Mouse (Mus musculus) fat pad, adult 2 months (tissue): ENCODE measurements around the gene Prelp.

Experiments
- DNase-seq: peaks from one replicate; pipeline ENCODE4 v3.0.0-alpha.2; 2011; ENCODE audit warnings: low read depth, low spot score; ENCODE audit errors: extremely low read depth

Gene Prelp

DNA sequence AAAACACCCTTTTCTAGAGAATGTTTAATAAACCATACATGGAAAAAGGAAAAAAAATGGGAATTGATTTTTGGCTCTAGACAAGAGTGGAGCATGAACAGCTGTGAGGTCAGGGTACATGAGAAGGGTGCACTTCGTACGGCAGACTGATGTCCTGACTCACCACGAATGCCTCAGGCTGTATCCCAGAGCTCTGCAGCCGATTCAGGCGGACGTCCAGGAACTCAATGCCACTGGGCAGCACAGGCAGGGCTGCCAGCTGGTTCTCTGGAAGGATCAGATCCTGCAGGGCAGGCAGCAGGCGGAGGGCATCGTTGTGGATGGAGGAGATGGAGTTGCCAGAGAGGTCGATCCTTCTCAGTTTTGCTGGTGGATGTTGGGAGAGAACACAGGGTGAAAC is 20.4 kb downstream of the Prelp start:
- DNase-seq = no peak

DNA sequence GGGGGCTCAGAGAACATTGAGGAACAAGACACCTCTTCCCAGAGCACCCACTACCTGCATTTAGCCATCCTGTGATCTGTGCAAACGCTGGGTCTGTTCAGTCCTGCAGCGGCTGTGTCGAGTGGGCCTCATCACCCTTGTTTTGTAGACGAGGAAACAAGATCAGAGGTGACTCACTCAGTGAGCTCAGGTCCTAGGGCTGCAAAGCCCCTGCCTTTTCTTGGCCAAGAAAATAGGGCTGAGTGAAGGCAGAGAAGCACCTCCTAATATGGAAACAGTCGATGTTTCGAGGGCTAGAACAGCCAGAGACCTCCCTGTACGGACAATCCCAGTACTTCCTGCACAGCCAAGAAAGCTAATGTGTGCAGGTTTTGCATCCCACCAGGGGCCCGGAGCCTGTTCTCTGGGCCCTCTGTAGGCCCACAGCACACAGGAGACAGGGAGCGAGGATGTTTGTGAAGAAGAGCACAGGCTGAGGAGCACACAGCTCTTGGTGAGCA is 22.1 kb downstream of the Prelp start:
- DNase-seq = no peak

DNA sequence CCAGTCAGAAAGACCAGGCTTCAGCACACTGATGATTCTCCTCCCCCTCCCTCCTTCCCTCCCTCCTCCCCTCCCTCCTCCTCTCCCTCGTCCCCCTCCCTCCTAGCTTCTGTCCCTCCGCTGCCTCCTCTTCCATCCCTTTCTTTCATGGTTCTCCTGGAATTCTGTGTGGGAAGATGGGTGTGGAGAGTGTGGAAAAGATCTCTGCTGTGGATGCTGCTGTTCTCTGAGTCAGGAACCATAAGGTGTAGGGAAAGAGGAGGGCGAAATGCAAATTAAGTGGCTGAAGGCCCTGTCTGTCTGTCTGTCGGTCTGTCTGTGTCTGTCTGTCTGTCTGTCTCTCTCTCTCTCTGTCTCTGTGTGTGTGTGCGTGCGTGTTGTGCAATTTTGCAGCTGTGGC is 23.9 kb downstream of the Prelp start:
- DNase-seq = no peak

DNA sequence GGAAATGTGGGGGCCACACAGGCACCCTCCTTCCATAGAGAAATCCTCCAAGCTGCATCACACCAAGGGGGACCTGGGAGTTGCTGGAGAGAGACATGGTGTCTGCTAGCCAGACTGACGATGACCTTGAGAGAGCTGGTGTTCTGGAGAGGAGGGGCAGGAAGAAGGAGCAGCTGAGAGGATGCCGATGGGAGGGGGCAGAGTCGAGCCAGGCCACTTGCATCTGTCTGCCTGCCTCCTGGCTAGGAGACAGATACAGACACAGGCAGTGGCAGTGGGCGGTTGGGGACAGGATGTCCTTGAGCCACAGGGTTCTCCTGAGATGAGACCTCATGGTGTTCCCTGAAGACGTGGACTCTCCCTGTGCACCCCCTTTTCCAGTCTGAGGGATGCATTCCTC is 29.7 kb downstream of the Prelp start:
- no peak for DNase-seq

DNA sequence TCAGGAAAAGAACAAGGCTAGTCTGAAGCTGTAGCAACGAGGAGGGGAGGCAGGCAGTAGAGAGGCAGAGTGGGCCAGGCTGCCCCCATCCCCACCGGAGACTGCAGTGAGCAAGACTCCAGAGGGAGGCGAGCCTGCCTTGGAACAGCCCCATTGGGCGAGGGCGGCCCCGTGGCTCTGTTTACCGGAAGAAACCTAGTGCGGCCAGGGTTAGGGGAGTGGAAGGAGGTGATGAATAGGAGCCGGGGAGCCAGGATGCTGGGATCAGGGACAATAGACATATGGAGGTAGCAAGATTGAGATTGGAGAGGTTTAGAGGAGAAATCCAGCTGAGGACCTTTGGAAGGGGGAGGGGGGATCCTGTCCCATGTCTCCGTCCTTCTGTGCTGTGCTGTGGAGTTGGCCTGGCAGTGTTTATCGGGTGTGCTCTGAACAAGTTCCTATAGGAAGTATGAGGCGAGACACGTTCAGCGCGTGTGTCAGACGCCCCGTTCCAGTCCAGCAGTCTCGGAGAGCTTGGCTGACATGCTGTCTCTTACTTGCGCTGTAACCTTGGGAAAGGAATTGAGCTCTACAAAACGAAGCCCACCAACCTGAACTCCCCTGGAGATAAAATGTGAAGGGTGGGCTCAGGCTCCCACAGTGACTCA is 31.1 kb downstream of the Prelp start:
- no peak for DNase-seq

DNA sequence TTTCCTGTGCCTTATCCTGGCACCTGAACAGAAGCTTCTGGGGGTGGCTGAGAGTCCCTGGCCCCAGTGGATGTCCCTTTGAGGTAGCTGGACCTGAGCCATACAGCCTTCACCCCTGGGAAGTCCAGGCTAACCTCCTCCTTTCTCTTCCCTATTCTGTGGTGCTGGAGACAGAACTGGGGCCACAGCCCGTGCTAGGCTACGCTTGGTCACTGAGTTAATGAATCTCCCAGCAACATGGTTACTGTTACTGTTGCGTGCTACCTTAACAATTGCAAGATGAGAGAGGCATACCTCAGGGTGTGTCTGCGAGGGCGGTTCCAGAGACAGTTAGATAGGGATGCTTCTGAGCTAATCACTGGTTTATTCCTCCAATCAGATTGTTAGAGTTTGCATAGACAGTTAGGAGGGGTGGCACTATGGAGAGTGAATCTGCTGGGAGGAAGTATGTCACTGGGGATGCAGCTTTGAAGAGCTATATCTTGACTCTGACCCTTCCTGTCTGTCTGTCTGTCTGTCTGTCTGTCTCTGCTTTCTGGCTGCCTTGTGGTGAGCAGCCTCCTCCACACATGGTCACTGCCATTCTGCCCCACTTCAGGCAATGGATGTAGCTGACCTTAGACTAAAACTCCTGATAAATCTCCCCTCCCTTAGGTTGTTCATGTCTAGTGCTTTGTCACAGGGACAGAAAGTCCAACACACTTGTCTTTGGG is 33.5 kb downstream of the Prelp start:
- no peak for DNase-seq

DNA sequence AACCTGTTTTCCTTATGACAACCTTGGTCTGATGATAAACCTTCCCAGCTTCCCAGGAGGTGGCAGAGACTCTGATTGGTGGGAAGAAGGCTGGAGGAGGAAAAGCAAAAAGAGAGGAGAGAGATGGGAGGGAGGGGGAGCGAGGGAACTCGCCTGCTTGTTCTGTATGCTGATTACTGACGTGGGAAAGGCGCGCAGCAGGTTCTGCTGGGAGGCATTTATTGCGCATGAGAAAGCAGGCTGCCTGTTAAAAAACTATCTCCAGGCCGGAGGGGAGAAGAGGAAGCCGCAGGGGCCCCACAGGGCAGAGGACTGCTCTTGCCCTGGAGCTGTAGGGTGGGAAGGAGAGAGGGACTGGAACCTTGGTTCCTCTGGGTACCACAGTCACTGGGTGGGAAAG is 34.2 kb downstream of the Prelp start:
- DNase-seq = no peak

DNA sequence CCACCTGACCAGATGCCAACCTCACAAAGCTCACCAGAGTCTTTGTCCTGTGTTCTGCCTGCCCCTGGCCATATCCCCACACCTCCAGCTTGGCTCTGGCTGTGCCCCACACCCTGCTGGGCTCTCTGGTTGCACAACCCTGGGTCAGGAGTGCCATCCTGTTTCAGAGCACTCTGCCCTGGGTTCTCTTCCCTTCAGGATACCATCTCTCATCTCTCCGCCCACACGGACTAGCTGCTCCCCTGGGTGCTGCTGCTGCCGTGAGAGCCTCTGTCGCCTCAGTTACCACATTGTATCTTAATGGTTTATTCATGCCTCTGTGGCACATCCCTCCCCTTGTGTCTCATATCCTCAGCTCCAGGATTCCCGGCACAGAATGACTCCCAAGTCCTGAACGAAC is 34.8 kb downstream of the Prelp start:
- peak; percentile 79 for DNase-seq

DNA sequence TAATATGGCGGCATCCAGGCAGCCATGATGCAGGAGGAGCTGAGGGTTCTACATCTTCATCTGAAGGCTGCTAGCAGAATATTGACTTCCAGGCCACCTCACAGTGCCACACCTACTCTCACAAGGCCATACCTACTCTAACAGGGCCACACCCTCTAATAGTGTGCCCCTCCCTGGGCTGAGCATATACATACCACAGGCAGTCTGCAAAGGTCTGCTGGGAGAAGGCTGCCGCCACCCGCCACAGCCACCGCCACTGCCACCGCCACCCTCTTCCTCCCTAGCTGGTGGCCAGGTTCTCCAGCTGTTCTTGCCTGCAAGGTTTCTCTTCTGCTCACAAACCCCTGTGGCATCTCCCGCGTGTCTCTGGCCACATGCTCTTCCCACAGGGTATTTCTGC is 35.4 kb downstream of the Prelp start:
- DNase-seq = no peak

DNA sequence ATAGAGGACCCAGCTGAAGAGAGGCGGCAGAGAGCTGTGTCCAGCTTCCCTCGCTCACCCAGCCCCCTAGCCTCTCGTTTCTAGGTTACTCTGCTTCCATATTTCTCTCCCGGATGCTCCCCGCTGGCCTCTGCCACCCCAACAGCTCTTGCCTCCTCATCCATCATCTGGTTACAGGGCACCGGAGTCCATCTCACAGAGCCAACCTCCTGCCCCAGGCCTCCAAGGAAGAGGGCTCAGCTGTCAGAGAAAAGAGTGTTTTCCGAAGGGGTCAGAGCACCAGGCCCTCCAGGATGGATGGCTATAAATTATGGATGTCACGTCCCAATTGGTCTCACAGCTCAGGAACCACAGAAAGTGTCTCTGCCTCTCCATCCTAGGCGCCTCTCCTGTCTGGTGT is 36.5 kb downstream of the Prelp start:
- DNase-seq = no peak

DNA sequence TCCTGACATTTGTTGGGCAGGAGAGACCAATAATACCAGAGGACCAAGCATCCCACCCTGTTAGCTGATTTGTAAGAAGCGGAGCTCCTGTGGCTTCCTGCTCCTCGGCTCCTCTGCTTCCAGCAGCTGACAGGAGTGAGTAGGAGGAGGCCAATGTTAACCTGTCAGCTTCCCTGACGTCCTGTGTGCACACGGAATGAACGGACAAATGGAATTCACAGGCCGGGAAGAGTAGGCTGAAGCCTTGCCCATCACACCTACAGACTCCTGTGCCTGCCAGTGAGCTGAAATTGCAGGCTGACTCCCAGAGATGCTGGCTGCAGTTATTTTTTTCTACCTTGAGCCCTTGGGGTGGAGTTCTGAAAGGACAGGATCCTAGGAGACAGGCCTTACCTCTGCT is 37.1 kb downstream of the Prelp start:
- DNase-seq = no peak

DNA sequence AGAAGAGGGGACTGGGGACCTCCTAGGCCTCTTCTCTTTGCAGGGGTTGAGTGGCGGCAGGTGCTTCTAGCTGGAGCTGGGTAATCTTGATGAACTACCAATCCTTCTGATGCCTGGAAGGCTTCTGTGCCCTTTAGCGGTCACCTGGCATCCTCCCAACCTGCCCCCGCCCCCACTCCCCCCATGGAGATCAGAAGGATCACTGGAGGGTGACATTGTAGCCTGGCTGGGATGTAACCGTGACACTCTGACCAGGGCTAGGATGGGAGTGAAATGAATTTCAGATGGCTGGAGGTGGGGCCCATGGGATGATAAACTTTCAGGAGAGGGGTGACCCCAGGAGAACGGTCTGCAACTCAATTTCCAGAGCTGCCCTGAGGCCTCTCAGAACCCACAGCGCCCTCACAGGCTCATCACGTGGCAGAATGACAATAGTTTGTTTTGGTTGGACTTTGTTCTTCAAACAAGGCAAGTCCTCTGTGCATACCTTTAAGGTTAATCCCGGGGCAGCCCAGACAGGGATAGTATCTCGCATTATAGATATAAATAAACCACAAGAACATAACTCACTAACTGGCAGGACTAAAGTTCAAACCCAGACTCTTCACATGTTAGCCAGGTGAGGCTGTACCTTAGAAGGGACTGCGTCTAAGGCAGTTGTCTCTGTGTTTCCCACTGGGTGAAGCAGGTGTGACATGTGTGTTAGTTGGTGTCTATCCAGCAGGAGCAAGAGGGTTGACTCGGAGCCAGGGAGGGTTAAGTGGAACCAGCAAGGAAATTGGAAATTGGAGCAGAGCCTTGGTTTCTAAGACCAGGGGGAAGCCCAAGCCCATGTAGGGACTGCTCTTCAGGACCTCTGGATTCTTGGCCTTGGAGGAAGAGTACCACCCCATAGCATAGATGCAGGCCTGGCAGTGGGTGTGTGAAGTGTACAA is 38.7 kb downstream of the Prelp start:
- no peak for DNase-seq

DNA sequence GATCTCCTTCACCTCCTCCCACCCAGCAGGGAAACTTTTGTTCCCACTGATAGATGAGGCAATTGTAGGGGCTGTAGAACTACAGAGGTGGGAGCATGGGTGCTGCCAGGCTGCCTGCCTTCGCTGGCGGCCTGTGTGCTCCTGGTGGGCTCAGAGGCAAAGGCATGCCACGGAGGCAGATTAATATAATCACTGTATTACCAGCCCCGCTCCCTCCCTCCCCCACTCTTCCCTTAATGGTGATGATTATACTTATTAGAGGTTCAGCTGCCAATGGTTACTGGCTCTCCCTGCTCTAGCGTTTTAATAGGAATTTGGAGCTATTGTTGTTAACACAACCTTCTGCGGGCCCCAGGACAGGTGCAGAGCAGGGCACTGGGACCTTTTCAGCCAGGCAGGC is 39.4 kb downstream of the Prelp start:
- DNase-seq = no peak

DNA sequence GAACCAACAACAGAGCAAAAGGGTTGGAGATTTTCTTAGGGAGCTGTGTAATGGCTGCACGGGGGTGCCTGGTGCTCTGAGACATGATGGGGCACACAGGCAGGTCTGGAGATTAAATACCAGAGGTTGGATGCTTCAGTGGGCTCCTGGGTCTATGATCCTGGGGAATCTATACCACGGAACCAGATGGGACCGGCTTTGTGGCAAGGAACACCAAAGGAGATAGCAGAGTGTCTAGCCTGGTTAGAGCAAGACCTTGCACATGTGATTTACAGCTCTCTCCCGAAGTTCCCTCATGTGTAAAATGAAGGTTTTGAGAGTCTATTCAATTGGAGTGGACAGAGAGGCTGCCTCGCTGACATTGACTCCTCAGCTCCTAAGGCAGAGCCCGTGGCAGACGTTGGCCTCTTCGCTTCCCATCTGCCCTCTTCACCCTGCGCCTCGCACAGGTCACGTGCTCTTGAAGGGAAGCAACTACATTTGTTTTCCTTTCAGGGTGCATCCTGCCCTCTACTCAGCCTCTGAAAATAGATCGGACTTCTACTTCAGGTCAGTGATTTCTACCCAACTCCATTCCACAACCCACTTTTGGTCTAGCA is 42.3 kb downstream of the Prelp start:
- DNase-seq = no peak

DNA sequence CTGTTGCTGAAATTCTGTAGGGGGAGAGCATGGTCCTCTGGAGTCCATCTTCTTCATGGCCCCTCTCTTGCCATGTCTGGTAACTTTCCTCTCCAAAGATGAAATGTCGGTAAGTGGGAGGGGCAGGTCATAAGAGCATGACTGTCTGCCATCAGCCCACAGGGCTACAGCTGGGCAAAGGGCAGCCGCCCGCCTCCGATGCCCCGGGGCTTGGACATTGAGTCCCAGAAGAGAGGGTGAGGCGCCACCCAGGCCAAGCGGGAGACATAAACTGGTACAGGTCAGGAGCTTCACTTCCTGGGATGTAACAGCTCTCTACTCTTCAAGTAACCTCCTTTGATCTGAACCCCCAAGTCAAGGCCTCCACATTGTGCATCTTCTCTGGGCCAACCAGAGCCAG is 44.3 kb downstream of the Prelp start:
- DNase-seq = no peak

DNA sequence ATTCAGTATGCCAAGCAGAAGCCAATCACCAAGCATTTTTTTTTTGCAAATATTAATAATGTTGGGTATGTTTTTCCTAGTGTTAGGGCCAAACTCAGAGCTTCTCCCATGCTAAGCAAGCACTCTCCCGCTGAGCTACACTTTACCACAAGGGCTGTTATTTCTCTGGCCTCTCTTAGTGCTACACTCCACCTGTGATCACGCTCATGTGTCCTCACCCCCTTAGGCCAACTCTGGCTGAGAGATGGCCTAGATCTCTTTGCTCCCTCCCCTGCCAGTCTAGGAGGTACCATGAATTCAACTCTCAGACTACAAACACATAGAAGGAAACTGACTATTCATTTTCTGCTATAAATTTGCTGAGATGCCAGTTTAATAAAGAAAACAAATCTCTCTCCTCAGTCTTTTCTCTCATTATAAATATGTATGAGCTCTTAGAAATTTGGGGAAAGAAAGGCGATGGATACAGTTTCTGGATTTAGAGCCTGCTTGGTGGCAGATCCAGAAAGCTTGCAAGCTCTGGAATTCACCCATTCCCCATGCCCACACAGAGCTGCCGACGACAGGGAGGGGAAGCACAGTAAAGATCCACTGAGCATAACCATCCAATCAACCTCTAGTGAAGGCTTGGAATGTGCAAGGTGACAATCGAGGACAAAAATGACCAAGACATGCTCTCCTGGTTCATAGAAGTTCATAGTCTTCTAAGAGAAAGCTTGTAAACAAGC is 48.0 kb downstream of the Prelp start:
- DNase-seq = no peak

DNA sequence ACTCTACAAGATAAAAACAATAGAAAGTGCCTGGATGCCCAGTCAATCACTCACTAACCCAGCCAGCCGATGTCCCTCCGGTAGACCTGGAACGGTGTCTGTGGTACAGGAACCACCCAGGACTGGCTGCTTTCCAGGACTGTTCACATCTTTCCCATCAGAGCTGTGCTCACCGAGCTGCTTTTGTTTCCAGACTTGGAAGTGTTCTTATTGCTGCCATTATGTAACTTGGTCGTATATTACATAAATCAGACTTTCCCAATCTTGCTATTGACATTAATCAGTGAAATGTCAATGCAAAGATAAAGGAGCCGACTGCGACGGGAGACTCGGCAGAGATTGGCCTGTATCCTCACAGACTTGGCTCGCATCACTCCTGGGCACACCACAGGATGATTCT is 50.0 kb downstream of the Prelp start:
- DNase-seq = peak; percentile 93

DNA sequence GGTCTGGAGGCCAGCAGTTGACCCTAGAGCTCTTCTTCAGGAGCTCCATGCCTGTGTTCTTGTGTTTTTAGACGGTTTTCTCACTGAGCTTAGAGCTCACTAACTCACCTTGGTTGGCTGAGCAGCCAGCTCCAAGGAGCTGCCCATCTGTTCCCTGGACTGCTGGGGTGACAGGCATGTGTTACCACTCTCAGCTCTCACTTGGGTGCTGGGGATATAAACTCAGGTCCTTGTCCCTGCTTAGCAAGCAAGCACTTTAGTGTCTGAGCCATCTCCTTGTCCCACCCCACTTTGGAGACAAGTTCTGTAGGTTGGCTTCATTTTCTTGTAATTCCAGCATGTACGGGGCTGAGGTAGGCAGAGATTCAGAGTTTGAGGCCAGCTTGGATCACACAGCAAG is 52.0 kb downstream of the Prelp start:
- DNase-seq = no peak

DNA sequence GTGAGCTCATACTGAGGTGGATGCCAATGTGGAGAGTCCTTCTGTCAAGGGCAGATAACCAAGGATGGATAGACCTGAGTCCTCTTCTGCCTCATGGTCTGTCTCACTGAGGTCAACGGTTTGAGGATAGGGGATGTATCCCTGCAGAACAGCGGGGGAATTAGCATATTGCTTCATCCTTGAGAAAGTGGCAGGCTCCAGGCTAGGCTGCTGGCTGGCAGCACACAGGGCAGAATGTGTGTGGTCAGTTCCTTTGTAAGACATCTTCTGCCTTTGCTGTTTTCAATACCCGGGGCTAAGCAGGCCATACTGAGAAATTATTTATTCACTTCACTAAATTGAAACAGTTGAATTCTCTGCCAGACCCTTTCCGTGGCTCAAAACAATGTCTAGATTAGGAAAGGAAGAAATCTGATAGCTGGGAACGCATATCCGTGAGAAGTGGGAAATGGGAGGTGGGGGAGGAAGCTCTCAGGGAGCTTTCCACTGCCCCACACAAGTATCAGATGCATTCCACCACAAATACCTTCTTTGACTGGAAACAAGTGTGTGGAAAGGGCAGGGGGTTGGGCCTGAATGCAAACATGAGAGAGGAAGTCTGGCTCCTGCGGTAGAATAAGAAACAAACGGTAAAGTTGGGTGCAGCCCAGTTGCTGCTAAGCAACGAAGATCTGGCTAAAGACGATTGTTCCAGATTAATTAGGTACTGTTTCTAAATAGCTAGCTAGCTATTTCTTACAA is 57.8 kb downstream of the Prelp start:
- no peak for DNase-seq

DNA sequence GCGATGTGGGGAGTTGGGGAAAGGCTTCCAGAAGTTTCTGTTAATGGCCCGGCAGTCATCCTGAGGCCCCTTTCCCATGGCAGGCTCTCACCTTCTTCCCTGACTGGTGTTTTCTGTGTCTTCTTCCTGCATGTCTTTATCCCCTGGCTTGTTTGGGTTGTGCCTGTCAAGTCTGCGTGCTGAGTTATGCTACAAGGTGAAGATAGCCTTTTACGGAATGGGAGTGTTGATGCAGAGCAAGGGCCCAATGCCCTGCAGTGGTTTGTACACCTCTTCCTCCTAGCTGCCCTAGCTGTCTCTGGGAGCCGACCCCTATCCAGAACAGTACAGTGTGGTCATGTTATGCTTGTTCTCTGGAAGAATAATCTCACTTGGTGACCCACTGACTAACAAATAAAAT is 60.2 kb downstream of the Prelp start:
- no peak for DNase-seq
